Mouse (Mus musculus) heart, postnatal 0 days (tissue): ENCODE data around the gene Trub2. TPM values are rescaled to one million over a fixed set of nuclear protein-coding genes. Genes with fewer than 3 reads are reported as not detected.

Experiments used
- ATAC-seq: fragments of 200-750 bp; cut with Nextera tagmentation; 2 replicates; pipeline ENCODE4 v1.8.0; 2017; ENCODE audit warnings: low read depth, moderate number of reproducible peaks, moderate library complexity; ENCODE audit not compliant: insufficient read depth
- DNase-seq: peaks from one replicate; pipeline ENCODE4 v3.0.0-alpha.2; 2016; ENCODE audit warnings: low spot score
- H3K27ac ChIP-seq: fragments of 300-500 bp; sonication (generic); 2 replicates; pipeline ENCODE4 v1.5.1; 2014; ENCODE audit warnings: low read depth, mild to moderate bottlenecking
- H3K27me3 ChIP-seq: fragments of 300-500 bp; sonication (generic); 2 replicates; pipeline ENCODE4 v1.6.1; 2014; ENCODE audit warnings: low read length, mixed read lengths; ENCODE audit not compliant: control insufficient read depth, insufficient read depth
- H3K36me3 ChIP-seq: fragments of 300-500 bp; sonication (generic); replicated peaks from 2 replicates; pipeline ENCODE4 v1.6.1; 2014; ENCODE audit warnings: low read length, mixed read lengths; ENCODE audit not compliant: control insufficient read depth, insufficient read depth
- H3K4me1 ChIP-seq: fragments of 300-500 bp; sonication (generic); 2 replicates; pipeline ENCODE4 v1.6.1; 2014; ENCODE audit warnings: antibody characterized with exemption; ENCODE audit not compliant: control insufficient read depth, insufficient read depth
- H3K4me2 ChIP-seq: fragments of 300-500 bp; sonication (generic); 2 replicates; pipeline ENCODE4 v1.6.1; 2014; ENCODE audit warnings: low read depth, mild to moderate bottlenecking, low read length, moderate library complexity
- H3K4me3 ChIP-seq: fragments of 300-500 bp; sonication (generic); 2 replicates; pipeline ENCODE4 v1.5.1; 2014; ENCODE audit warnings: low read depth, low read length
- H3K9ac ChIP-seq: fragments of 300-500 bp; sonication (generic); replicated peaks from 2 replicates; pipeline ENCODE4 v1.6.1; 2014; ENCODE audit warnings: low read depth, low read length, mixed read lengths
- H3K9me3 ChIP-seq: fragments of 300-500 bp; sonication (generic); replicated peaks from 2 replicates; pipeline ENCODE4 v1.6.1; 2016; ENCODE audit warnings: low read length; ENCODE audit not compliant: control insufficient read depth
- CTCF ChIP-seq: IDR thresholded peaks from 2 replicates; pipeline ENCODE4 v1.5.1; 2016; ENCODE audit warnings: antibody characterized with exemption, control low read depth, low read depth
- EP300 ChIP-seq: IDR thresholded peaks from 2 replicates; pipeline ENCODE4 v1.6.1; 2016; ENCODE audit warnings: antibody characterized with exemption, low read depth
- WGBS: fragments of 180-500 bp; shearing (Covaris S2); extraction: QIAGEN DNeasy Blood & Tissue Kit; methylation state at CpG from one replicate; pipeline ENCODE4 v1.1.7; 2014; 5-methylcytosine and 5-hydroxymethylcytosine counted together
- polyA plus RNA-seq: library from polyadenylated mRNA; unstranded; fragments of >200 nt; fragmentation: Nextera tagmentation; extraction: Ambion mirVana; gene quantifications from 2 replicates; pipeline ENCODE4 v1.2.1, GENCODE M21; 2015
- total RNA-seq: library from RNA; depleted of rRNA; stranded (reverse); fragments of >200 nt; gene quantifications from 2 replicates; pipeline ENCODE4 v1.2.3, GENCODE M21; 2014; ENCODE audit warnings: low replicate concordance

Gene Trub2
- total and polyA plus RNA-seq, 2 experiments from 2014 or later, result 20.2 to 42.6 TPM

- TF ChIP-seq EP300, result peak; percentile 52
- peak; percentile 12; the same call in 1 of the 2 replicates for TF ChIP-seq CTCF
- Histone ChIP-seq H3K4me2 (peak overlapping the region; percentile 74), H3K27me3 (no peaks in the 10 kb centered on the region), H3K36me3 (no peaks in the 10 kb centered on the region), H3K4me3 (peak overlapping the region; percentile 72), H3K27ac (peak overlapping the region; percentile 86), H3K4me1 (peaks cover 16% of the 10 kb centered on the region), H3K9ac (peak overlapping the region; percentile 67), H3K9me3 (no peaks in the 10 kb centered on the region)
- WGBS, result under 1% methylated on average over 48 of the region's 48 CpGs
- ATAC-seq (peak; percentile 99), DNase-seq (peak; percentile 97)
Measured at GRCm38 (mm10) chr2:29826926-29827708, 38.8 kb upstream of the Trub2 start.

- WGBS, result 14% methylated on average over 11 of the region's 11 CpGs
- ATAC-seq (peak; percentile 12; the same call in 1 of the 2 replicates), DNase-seq (peak; percentile 29)
- TF ChIP-seq EP300 (no peak), CTCF (no peak)
- H3K4me3 ChIP-seq, result peak overlapping the region; percentile 72
- peak overlapping the region; percentile 61 for H3K4me2 ChIP-seq
- peaks cover 16% of the 10 kb centered on the region for H3K4me1 ChIP-seq
- peak overlapping the region; percentile 86 for H3K27ac ChIP-seq
- H3K9ac ChIP-seq, result peak overlapping the region; percentile 48
- no peaks in the 10 kb centered on the region for H3K36me3 ChIP-seq
- no peaks in the 10 kb centered on the region for H3K27me3 ChIP-seq
- H3K9me3 ChIP-seq, result no peaks in the 10 kb centered on the region
Measured at GRCm38 (mm10) chr2:29826318-29826925, 38.1 kb upstream of the Trub2 start.

GRCm38 (mm10) chr2:29820025-29820817 is 31.9 kb upstream of the Trub2 start, which contains the start of gene Urm1:
Urm1 (plus strand) TSS chr2:29820075.
- Histone ChIP-seq H3K27ac (peak within 1 kb of the TSS; percentile 83), H3K4me3 (peak within 1 kb of the TSS; percentile 51), H3K27me3 (no peaks in the 10 kb centered on the region), H3K9ac (peak within 1 kb of the TSS; percentile 56), H3K4me1 (no peaks in the 10 kb centered on the region), H3K36me3 (peaks cover 15% of the 10 kb centered on the region), H3K4me2 (peak within 1 kb of the TSS; percentile 68), H3K9me3 (no peaks in the 10 kb centered on the region)
- DNase-seq, result peak; percentile 82
- ATAC-seq, result peak; percentile 57
- TF ChIP-seq CTCF, result no peak
- TF ChIP-seq EP300, result no peak
- WGBS, result 2% methylated on average over 35 of the region's 35 CpGs

- H3K4me3 ChIP-seq, result no peak overlapping the region
- 40% methylated on average over 2 of the region's 2 CpGs for WGBS
- TF ChIP-seq CTCF (no peak), EP300 (no peak)
- H3K36me3 ChIP-seq, result peaks cover 22% of the 10 kb centered on the region
- no peaks in the 10 kb centered on the region for H3K4me1 ChIP-seq
- no peaks in the 10 kb centered on the region for H3K27me3 ChIP-seq
- H3K27ac ChIP-seq, result no peak overlapping the region
- H3K4me2 ChIP-seq, result no peak overlapping the region
- no peaks in the 10 kb centered on the region for H3K9me3 ChIP-seq
- no peak overlapping the region for H3K9ac ChIP-seq
- DNase-seq (no peak), ATAC-seq (no peak)
Measured at GRCm38 (mm10) chr2:29819363-29819762, 31.1 kb upstream of the Trub2 start.

- H3K4me1 ChIP-seq, result no peaks in the 10 kb centered on the region
- H3K27ac ChIP-seq, result no peak overlapping the region
- H3K9me3 ChIP-seq, result no peaks in the 10 kb centered on the region
- peaks cover 37% of the 10 kb centered on the region for H3K36me3 ChIP-seq
- no peak for TF ChIP-seq EP300
- peak; percentile 90 for TF ChIP-seq CTCF
- H3K4me3 ChIP-seq, result no peak overlapping the region
- ATAC-seq (peak; percentile 62; the same call in 1 of the 2 replicates), DNase-seq (peak; percentile 72)
- no peaks in the 10 kb centered on the region for H3K27me3 ChIP-seq
- no peak overlapping the region for H3K9ac ChIP-seq
- WGBS, result 33% methylated on average over 8 of the region's 8 CpGs
- H3K4me2 ChIP-seq, result no peak overlapping the region
Measured at GRCm38 (mm10) chr2:29817426-29818232, 29.3 kb upstream of the Trub2 start.
